Mouse (Mus musculus) bone marrow macrophage, adult 2 months (primary cell): ENCODE results near the gene Prodh2.

Experiments used
- CTCF ChIP-seq: IDR thresholded peaks from 2 replicates; pipeline ENCODE4 v1.5.1; 2012; ENCODE audit warnings: low read depth, mild to moderate bottlenecking, low read length, moderate library complexity
- POLR2A ChIP-seq: IDR thresholded peaks from 2 replicates; pipeline ENCODE4 v1.6.1; 2012; ENCODE audit warnings: mild to moderate bottlenecking, low read depth, low read length, borderline replicate concordance

DNA sequence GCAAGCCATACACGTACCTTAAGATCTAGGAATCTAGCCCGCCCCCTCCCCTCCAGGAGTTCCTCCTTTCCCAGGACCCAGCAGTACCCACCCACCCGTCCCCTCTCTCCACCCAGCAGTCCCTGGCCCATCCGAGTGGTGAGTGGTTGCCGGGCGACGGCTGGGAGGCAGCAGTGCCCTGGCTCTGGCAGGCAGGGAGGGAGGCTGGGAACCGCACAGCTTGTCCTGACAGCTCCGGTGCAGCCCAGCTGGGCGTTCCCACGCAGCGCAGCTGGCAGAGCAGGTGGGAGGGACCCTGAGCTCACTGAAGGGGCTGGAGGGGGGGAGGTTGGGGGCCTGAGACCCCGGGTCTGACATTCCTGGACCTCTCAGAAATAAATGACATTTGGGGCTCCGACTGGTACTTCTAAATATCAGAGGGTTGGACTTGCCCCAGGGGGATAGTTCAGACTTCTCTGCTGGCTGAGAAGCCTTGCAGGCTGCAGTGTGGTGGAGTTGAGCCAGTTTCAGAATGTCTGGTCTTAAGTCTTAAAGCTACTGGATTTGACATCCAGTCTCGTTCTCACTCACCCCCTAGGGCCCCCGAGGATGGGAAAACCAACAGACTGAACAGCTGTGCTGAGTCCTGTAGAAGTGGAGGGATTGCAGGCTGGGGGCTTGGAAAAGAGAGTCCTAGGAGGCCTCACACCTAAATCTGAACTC is 35.6 kb upstream of the Prodh2 start, which contains the start of the genes Kirrel2 and Nphs1:
- TF ChIP-seq CTCF, result no peak
- TF ChIP-seq POLR2A, result no peak
